Mouse (Mus musculus) central nervous system, embryonic 18 days (tissue): ENCODE results near the gene Banp. TPM values are rescaled to one million over a fixed set of nuclear protein-coding genes. Genes with fewer than 3 reads are reported as not detected.

Source experiments
- polyA plus RNA-seq: library from polyadenylated mRNA; depleted of rRNA; stranded (reverse); fragments of >200 nt; gene quantifications from 2 replicates; pipeline ENCODE4 v1.2.3, GENCODE M21; 2012; rRNA removed

Gene Banp
- polyA plus RNA-seq, result 93.0 and 98.2 TPM in 2 replicates

GRCm38 (mm10) chr8:121949222-121949800 is at the start of gene Banp:
TSS of gene Banp (plus strand) at chr8:121949750.

DNA sequence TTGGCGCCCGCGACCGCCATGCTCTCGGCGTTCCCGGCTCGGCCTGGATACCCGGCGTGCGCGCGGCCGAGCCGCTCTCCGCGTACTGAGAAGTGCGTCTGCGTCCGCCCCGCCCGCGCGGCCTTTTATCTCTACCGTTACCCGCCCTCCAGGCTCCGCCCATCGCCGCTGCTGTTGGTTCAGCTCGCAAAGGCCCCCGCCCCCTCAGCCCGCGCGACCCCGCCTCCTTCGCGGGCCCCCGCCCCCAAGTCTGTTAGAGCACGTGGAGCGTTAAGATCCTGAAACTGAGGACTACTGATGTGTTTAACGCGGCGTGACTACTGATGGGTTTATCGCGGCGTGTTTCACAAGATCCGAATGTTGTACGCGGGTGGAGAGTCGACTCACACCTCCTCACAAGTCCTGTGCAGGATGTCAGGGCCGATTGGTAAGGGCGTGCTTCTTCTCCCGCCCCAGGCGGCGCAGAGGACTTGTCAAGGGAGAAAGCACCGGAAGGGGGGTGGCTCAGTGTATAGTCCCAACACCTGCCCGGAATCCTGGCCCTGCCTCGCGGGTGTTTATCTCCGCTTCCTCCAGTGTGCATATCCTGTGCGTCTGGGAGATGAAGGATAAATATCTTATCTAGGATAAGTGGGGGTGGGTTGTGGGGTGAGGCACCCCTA is 41.8 kb upstream of the Banp start, which contains the start of gene Slc7a5:
TSS of gene Slc7a5 (minus strand) at position 108 of the 662 bp plus-strand sequence.

DNA sequence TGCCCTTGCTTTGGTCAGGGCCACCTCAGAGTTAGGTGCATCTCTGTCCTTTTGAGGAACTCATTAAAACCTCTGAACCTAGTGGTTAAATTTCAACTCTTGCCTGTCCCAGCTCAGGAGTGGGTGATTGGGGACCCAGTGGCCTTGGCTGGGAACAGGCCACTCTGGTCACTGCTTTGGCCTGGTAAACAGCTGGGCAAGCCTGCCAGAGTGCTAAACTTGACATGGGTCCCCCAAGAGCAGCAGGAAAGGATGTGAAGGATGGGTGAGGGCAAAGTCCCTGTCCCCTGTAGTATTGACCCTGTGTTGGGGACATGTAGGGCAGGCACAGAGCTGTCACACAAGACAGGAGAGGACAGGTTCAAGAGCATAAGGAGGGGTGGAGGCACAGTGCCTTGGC is 4.7 kb upstream of the Banp start, which contains the start of gene Car5a:
TSS of gene Car5a (minus strand) at position 74 of the 400 bp plus-strand sequence.

Other genes with a start within 250 kb of the Banp start
- 42.0 and 47.5 TPM in 2 replicates for gene Jph3, start 220.1 kb upstream of the Banp start, polyA plus RNA-seq
- gene Klhdc4, start 120.2 kb upstream of the Banp start, polyA plus RNA-seq, result 48.2 and 48.8 TPM in 2 replicates
- 86.1 and 93.8 TPM in 2 replicates for gene Slc7a5, start 42.1 kb upstream of the Banp start, polyA plus RNA-seq
- gene Car5a, start 4.8 kb upstream of the Banp start, polyA plus RNA-seq, result 0.52 and 0.67 TPM in 2 replicates